In the genomic region with DNA sequence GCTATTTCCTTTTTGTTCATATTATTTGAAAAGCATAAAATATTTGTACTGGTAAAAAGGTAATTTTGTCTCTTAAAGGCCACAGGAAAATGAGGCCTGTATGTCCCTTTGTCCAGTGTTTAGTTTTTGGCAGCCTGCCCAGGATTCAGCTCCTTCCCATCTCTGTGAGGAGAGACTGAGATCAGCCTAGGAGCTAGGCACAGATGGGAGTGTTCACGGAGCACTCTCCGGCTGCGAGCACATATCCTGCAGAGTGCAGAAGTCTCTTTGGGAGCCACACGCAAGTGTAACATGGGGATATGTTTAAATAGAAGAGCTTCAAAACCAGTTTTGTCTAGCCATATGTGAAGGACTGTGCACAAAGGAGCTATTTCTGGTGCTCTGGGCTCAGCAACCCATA, we compare ENCODE assay signal across 8 mouse cellular contexts.
DNase-seq lines count a peak whose midpoint lies in the region; ATAC-seq lines count a peak whose summit lies in the region.
"Had no signal": no experiment of that assay in that cellular context is flagged by ENCODE, and none has a peak within 500 bp of the region (broad histone marks: within the 10 kb centered on the region; RNA-seq: fewer than 3 reads in every experiment).

No protein-coding gene starts in this region.

- no peak overlapping the region for H3K4me3 ChIP-seq in hindbrain, embryonic 16.5 days (ENCODE audit: low read length)
- no peak overlapping the region for H3K4me3 ChIP-seq in midbrain, embryonic 11.5 days (ENCODE audit: low read depth, low read length)

- no peaks in the 10 kb centered on the region for H3K36me3 ChIP-seq in hindbrain, embryonic 16.5 days (ENCODE audit: control insufficient read depth, insufficient read depth, low read length)
- H3K36me3 ChIP-seq in midbrain, embryonic 11.5 days (ENCODE audit: control insufficient read depth, insufficient read depth, low read length) = no peaks in the 10 kb centered on the region

- H3K4me1 ChIP-seq in hindbrain, embryonic 16.5 days (ENCODE audit: control insufficient read depth, insufficient read depth, low read depth, low read length) = peaks cover 52% of the 10 kb centered on the region
- H3K4me1 ChIP-seq in midbrain, embryonic 11.5 days (ENCODE audit: control insufficient read depth, insufficient read depth, low read length) = peaks cover 41% of the 10 kb centered on the region

- peak overlapping the region; percentile 13; the same call in 1 of the 2 replicates for H3K9ac ChIP-seq in hindbrain, embryonic 16.5 days (ENCODE audit: low read depth, low read length)
- H3K9ac ChIP-seq in midbrain, embryonic 11.5 days (ENCODE audit: low read length) = no peak overlapping the region

- 7% methylated on average over 4 of the region's 4 CpGs for WGBS in hindbrain, embryonic 16.5 days
- WGBS in midbrain, embryonic 11.5 days = 60% methylated on average over 4 of the region's 4 CpGs

- peak; percentile 28; the same call in 1 of the 2 replicates for ATAC-seq in hindbrain, embryonic 16.5 days
- no peak for ATAC-seq in midbrain, embryonic 11.5 days (ENCODE audit: low FRiP score)

- no peaks in the 10 kb centered on the region for H3K9me3 ChIP-seq in hindbrain, embryonic 16.5 days (ENCODE audit: control insufficient read depth, low read length)
- no peaks in the 10 kb centered on the region for H3K9me3 ChIP-seq in midbrain, embryonic 11.5 days (ENCODE audit: control insufficient read depth, low read length)

- H3K27me3 ChIP-seq in hindbrain, embryonic 16.5 days (replicated peaks; ENCODE audit: control insufficient read depth, insufficient read depth, low read length) = no peaks in the 10 kb centered on the region
- H3K27me3 ChIP-seq in midbrain, embryonic 11.5 days (ENCODE audit: control insufficient read depth, insufficient read depth, low read length) = no peaks in the 10 kb centered on the region

- DNase-seq in adrenal gland, postnatal 25 days = peak; percentile 30
- peak; percentile 59 for DNase-seq in cerebellum, adult 11 months
- peak; percentile 35 for DNase-seq in gastrocnemius, adult 18-20 months (ENCODE audit: low spot score)
- peak; percentile 85 for DNase-seq in midbrain, embryonic 11.5 days (ENCODE audit: low spot score, missing footprints)
- DNase-seq in spleen, adult 12 weeks (ENCODE audit: low spot score) = no peak
- DNase-seq in urinary bladder, postnatal 14 days (ENCODE audit: low spot score) = no peak

- H3K27ac ChIP-seq in hindbrain, embryonic 16.5 days (ENCODE audit: low read depth, low read length) = peak overlapping the region; percentile 74
- H3K27ac ChIP-seq in midbrain, embryonic 11.5 days (ENCODE audit: low read depth, low read length) = no peak overlapping the region; the same call in 1 of the 2 replicates
- H3K27ac ChIP-seq: macrophage had no signal

- H3K4me2 ChIP-seq in hindbrain, embryonic 16.5 days (ENCODE audit: low read length) = no peak overlapping the region
- no peak overlapping the region for H3K4me2 ChIP-seq in midbrain, embryonic 11.5 days

Comparison
In these comparisons a context has a peak if more than half of its experiments do, and no peak if none do; other contexts are left out.
1. DNase-seq: peak in adrenal gland, postnatal 25 days (single experiment), cerebellum, adult 11 months (single experiment), gastrocnemius, adult 18-20 months (single experiment) and midbrain, embryonic 11.5 days (single experiment); none in spleen, adult 12 weeks (single experiment) and urinary bladder, postnatal 14 days (single experiment).